Mouse (Mus musculus) layer of hippocampus, adult 18-20 months (tissue): ENCODE data around the gene Kcnk6. TPM values are rescaled to one million over a fixed set of nuclear protein-coding genes. Genes with fewer than 3 reads are reported as not detected.

Source experiments
- DNase-seq, 2 experiments: peaks; one replicate each; pipeline ENCODE4 v3.0.0; 2022; ENCODE audit warnings: low spot score in 2 of 2
- long read RNA-seq: library from polyadenylated mRNA; stranded (forward); transcript quantifications from one replicate; pipeline ENCODE4 v2.0.0, GENCODE M21; 2021
- total RNA-seq, 2 experiments: library from RNA; stranded (reverse); gene quantifications; 2 replicates each; pipeline ENCODE4 v1.2.3; 2021

Kcnk6 gene
- total RNA-seq: 1 to 10 TPM; 2.3 to 2.4 TPM
- long read RNA-seq: 0 reads

- peak in 1 of 2 experiments; percentile 20 for DNase-seq
Measured at GRCm38 (mm10) chr7:29232247-29233013, at the start of gene Kcnk6. Gene Kcnk6, minus strand, starts transcription at chr7:29232515.

- no peak for DNase-seq
Measured at GRCm38 (mm10) chr7:29281201-29282073, 49.1 kb upstream of the Kcnk6 start, which contains the start of gene Spint2. Gene Spint2, minus strand, starts transcription at chr7:29281912.

- no peak for DNase-seq
Measured at GRCm38 (mm10) chr7:29280801-29281200, 48.5 kb upstream of the Kcnk6 start.

DNA sequence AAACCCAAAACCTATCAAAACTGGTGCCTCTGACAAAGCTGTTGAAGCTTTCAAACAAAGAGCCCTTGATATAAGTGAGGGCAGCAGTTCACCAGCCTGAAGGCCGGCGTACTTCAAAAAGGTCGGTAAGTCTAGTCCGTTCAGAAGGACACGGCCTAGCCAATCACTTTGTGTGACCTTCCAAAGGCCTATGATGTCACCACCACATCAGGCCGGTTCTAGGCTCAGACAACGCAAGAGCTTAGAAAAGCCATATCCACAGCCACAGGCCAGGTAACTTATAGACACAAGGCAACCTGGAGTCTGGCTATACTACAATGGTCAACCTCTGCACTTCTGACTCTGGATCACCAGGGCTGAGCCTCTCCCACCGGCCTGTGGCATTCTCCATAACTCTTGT is 47.6 kb upstream of the Kcnk6 start:
- DNase-seq: no peak

- DNase-seq: no peak
Measured at GRCm38 (mm10) chr7:29279261-29279660, 46.9 kb upstream of the Kcnk6 start.

- no peak for DNase-seq
Measured at GRCm38 (mm10) chr7:29277510-29277909, 45.2 kb upstream of the Kcnk6 start.

GRCm38 (mm10) chr7:29276715-29277114 is 44.4 kb upstream of the Kcnk6 start:
- no peak for DNase-seq

DNA sequence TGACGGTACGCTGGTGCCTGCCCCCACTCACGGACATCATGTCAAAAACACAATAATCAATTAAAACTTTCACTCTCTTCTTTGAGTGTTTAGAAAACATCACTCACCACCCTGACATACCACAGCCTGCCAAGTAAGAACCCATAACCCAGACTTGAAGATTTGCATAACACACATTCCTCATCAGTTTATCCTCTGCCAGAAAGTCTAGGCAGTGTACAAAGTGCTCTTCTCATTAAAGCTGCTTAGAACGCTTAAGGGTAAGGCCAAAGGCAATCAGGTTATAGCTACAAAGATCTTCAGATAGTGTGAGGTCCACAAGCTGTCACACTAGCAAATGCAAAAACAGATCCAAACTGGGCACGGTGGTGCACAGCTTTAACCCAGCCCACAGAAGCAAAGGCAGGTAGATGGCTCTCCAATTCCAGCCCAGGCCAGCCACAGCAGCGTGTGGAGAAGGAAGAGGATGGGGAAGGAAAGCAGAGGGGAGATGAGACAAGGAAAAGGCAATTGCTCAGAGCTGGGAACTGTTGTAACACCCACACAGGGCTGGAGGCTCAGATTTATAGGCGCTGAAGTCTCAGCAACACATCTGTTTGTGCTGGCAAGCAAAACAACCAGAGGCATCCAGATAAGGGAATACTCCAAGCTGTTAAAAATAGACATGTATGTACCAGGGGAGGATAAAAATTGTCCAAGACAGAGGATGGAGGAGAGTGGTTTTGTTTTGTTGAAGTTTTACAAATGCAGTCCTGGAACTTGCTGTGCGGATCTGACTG is 39.6 kb upstream of the Kcnk6 start:
- peak in 1 of 2 experiments; percentile 58 for DNase-seq

DNA sequence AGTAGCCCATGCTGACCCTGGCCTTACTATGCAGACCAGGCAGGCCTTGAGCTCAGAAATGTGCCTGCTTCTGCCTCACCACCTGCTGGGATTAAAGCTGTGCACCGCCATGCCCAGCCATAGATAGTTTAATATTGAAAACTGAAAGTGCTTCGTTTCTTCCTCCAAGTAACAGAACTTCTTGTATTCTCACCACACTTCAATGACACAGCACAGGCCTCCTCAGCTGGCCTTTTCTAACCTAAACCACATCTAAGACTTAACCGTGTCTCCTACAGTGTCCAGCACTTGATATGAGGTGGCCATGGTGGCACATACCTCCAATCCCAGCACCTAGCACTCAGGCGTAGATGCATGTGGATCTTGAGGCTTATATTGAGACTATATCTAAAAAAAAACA is 38.1 kb upstream of the Kcnk6 start:
- DNase-seq: no peak

GRCm38 (mm10) chr7:29266931-29267330 is 34.6 kb upstream of the Kcnk6 start:
- DNase-seq: no peak

GRCm38 (mm10) chr7:29265636-29266035 is 33.3 kb upstream of the Kcnk6 start:
- DNase-seq: no peak

- no peak for DNase-seq
Measured at GRCm38 (mm10) chr7:29263831-29264230, 31.5 kb upstream of the Kcnk6 start.

DNA sequence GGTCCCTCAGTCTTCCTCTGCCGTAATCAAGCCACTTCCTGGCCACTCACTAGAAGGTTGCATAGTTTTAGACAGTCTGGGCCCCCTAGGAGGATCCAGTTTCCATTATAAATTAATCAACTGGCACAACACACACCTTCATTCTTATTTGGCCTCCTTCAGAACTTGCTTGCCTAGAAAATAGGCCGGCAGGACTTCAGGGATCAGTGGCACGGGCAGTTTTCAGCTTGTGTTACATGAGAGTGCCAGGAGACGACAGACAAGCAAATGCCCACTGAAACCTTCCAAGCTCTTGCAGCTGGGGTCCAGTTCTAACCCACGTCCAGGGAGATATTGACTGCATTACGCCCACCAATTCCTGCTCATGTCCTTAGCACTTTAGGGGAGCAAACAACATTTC is 29.8 kb upstream of the Kcnk6 start:
- DNase-seq: no peak

DNA sequence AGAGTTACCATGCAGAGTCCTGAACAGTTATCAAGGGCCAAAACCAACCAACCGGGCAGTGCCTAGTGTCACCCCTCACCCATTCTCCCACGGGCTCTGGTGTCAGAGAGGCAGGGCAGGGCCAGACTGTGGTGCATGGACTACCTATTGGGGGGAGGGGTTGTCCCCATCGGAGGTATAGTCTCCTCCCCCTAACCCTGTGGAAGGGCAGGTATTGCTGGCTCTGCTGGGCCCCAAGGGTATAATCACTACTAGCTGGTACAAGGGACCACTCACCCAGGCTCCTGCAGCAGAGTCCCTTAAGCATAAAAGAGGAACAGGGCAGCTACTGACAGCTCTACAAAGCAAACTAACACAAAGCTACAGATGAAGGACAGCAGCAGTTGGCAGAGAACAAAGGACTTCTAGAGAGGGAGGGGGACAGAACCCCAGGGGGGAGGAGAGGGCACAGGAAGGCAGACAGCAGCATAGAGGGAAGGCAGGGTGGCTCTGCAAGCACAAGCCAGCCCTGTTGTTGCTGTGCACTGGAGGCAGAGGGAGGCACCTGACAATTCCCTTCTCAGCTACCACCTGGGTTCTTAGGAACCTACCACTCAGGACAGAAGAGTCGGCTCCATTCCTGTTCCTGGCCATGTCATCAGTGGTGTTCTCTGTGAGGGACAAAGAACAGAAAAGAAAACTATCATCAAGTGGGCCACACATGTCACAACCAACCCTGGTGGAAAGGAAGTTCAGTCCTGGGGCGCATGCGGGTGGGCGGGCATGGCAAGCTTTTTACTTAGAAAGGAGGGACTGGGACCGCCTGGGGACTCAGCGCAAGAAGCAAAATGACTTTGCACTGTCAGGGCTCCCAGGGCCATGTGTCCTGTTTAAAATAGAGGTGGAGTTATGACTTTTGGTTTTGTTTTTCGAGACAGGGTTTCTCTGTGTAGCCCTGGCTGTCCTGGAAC is 27.7 kb upstream of the Kcnk6 start:
- DNase-seq: no peak

DNA sequence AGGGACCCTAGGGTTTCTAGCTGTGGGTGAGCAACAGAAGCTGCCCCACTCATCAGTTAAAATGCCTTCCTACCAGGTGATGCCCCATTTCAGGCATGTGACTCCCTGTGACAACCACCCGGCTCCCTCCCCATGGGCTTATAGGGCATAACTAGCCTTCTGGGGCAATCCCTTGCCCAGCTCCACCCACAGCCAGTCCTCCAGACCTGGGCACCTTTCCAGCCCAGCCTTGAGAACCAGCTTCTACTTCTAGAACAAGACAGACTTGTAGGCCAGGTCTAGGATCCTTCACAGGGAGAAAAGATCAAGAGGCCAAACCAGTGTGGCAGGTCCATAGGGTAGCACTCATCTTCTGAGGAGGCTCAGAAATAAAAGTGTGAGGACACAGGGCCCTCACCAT is 25.1 kb upstream of the Kcnk6 start:
- DNase-seq: no peak

DNA sequence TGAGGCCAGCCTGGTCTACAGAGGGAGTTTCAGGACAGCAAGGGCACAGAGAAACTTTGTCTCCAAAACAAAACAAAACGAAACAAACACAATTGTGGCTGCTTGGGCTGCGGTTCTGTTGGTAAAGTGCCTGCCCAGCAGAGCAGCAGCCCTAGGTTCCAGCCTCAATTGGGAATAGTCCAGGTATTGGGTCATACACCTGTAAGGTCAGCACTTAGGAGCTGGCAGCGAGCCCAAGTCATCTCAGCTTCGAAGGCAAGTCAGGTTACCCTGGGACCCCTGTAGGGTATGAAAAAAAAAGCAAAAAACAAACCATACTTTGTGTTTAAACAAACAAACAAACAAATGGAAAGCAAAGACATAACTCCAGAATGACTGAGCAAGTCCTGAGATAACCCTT is 23.6 kb upstream of the Kcnk6 start:
- DNase-seq: no peak

DNA sequence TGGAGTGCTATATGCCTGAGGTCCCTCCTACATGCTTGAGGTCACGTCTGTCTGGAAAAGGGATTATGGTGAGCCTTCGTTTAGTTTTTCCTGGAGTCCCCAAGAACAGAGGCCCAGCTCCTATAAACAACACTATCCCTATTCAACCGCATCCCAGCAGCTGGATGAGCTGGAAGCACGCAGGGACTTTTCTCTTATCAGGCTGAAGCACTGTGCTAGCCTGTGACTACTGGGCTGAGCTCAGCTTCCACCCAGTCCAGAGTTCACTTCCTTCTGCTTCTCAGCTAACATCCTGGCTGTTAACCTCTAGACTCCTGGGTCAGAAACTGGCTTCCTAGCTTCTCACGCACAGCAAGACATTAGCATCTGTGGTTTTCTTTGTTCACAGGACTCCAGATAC is 21.5 kb upstream of the Kcnk6 start:
- no peak for DNase-seq

GRCm38 (mm10) chr7:29251166-29251565 is 18.9 kb upstream of the Kcnk6 start:
- no peak for DNase-seq

GRCm38 (mm10) chr7:29248261-29248841 is 16.0 kb upstream of the Kcnk6 start, which contains the start of gene 2200002D01Rik:
Gene 2200002D01Rik, minus strand, starts transcription at chr7:29248466.
- no peak for DNase-seq

DNA sequence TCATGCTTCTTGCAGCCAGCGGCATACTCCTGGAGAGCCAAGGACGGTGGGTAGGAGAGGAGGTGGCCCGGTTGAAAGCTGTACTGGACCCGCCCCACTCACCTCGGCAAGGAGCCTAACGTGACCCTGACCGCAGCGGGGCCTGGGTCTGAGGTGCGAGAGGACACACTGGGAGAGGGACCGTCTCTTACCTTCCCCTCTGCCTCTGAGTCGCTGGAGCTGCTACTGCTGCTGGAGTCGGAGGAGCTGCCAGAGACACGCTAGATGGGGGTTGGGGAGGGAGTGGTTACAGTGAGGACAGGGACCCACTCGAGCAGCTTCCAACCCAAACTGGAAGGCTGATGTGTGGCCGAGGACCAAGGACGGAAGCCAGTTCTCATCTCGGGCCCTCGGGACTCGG is 15.4 kb upstream of the Kcnk6 start:
- no peak for DNase-seq
